Mouse (Mus musculus): ENCODE measurements around the gene Bcl2. TPM values are rescaled to one million over a fixed set of nuclear protein-coding genes. Genes with fewer than 3 reads are reported as not detected.

Bcl2 gene
- total RNA-seq, 2 experiments from 2014 or later: 9.6 to 10.9 TPM

DNA sequence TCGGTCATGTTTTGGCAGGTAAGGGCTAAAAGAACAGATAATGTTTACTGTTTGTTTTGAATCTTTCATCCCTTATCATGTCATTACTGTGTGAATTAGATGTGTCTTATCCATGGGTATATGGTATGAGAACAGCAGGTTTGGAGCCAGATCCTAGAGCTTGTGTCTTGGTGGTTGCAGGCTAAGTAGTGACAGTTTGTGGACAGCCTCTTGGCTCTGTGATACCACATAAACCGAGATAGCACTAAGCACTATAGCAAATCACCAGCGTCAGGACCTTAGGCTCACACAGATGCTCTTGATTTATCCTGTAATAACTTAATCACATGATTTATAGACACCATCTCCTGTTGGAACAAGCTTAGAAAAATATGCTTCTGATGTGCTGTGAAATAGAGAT, 210.2 kb downstream of the Bcl2 start:
- intact Hi-C loops (cut with DNase I): no loop called here
- no peak for DNase-seq (ENCODE audit: extremely low spot score in 1 of 2, low spot score in 2 of 2)

DNA sequence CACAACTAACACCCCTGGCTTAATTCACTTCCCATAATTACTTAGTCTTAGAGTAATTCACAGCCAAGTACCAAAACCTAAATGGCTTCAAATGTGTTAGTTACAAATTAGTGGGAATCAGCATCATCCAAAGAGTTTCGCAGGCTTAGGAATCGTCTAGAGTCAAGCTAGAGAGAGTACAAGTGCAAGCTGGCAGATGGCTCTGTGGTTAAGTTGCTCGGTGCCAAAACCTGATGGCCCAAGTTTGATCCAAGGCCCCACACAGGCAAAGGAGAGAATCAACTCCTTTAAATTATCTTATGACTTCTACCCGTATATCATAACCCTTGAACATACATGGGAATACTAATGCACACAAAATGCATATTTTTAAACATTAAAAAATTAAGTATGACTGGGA, 210.7 kb downstream of the Bcl2 start:
- intact Hi-C loops (cut with DNase I): no loop called here

DNA sequence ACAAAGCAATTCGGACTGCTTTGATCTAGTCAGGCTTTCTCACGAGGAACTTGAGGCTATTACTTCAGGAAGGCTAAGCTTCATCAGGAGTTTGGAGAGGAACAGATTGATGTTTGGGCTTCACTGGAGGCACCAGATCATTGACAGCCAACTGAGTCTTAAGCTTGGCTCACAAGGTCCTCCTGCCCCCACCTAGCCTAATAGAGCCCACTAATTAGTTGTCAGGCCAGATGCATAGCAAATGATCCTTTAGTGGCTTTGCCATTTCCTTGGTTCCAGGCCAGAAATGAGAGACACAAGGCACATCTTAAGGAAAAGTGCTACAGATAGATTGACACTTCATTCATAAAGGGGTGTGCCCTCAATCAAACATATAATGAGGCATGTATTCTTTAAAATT, 216.1 kb downstream of the Bcl2 start:
- intact Hi-C loops (cut with DNase I): no loop called here
- no peak for DNase-seq (ENCODE audit: extremely low spot score in 1 of 2, low spot score in 2 of 2)

More for the DNA sequence above, 210.7 kb downstream of the Bcl2 start:
- no peak for DNase-seq (ENCODE audit: extremely low spot score in 1 of 2, low spot score in 2 of 2)

Small RNA genes lying within 50 kb of the gene (microRNA-seq; reads per million reads assigned to microRNA genes)
- not detected for gene Mir3473f

Other genes with a start within 250 kb of the Bcl2 start
- gene Kdsr, start 45.5 kb upstream of the Bcl2 start, total RNA-seq (2021): 10 to 100 TPM; 23.2 to 27.0 TPM
- 10 to 100 TPM; 43.2 to 44.6 TPM for gene Vps4b, start 82.5 kb upstream of the Bcl2 start, total RNA-seq (2021)
- gene Serpinb5, start 146.9 kb upstream of the Bcl2 start, total RNA-seq (2021): not detected
- gene Serpinb12, start 220.2 kb upstream of the Bcl2 start, total RNA-seq (2021): not detected